Mouse (Mus musculus): ENCODE data around the gene Tacstd2.

DNA sequence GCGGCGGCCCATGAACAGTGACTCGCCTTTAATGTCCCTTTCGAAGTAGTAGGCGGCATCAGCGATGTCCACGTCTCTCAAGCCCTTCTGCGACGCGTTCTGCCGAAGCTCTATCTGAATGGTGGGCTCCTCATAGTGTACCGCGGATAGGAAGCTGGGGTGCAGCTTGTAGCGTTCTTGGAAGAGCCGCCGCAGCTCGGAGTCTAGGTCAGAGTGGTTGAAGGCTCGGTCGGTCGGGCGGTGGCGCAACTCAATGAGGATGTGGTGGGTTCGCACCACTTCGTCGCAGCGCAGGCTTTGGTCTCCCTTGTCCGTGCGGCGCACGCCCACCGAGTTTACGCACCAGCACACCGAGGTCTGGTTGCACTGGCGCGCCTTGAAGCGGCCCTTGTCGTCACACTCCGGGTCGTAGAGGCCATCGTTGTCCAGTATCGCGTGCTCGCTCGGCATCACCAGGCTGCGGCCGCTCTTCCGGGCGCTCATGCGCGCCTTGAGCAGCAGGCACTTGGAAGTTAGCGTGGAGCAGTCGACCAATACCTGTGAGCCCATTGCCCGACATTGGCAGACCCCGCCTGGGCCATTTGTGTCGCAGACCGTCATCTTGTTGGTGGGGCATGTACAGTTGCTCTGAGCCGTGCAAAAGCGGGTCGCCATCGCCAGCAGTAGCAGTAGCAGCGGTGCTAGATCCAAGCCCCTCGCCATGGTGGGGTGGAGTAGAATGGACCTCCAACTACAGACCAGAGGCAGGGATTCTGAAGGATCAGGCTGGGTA is 405 bp downstream of the Tacstd2 start:
- TF ChIP-seq POLR2A (IDR thresholded peaks at IDR 0.05; ENCODE audit: low read depth, low read length) = no peak
- no peak for TF ChIP-seq CTCF (IDR thresholded peaks at IDR 0.05; ENCODE audit: extremely low read depth, insufficient read length, insufficient replicate concordance, low read depth, low read length)
